24 mouse cellular contexts compared by ENCODE assay signal in genomic region chr12:102043840-102044239, GRCm38 (mm10).
A peak's percentile ranks its signal among the peaks of the same experiment; 100 is the strongest.
DNase-seq lines count a peak whose midpoint lies in the region; ATAC-seq and TF ChIP-seq lines count a peak whose summit lies in the region.
"Had no signal": no experiment of that assay in that cellular context is flagged by ENCODE, and none has a peak within 500 bp of the region (broad histone marks: within the 10 kb centered on the region; RNA-seq: fewer than 3 reads in every experiment).

No protein-coding gene starts in this region.

- WGBS in heart, embryonic 10.5 days = 39% methylated on average over 5 of the region's 5 CpGs
- 20% methylated on average over 5 of the region's 5 CpGs for WGBS in liver, adult 2 months
- WGBS in lung, embryonic 14.5 days = 59% methylated on average over 5 of the region's 5 CpGs
- 64% methylated on average over 5 of the region's 5 CpGs for WGBS in stomach, postnatal 0 days

- no peak for TF ChIP-seq EP300 in stomach, postnatal 0 days (optimal IDR thresholded peaks at IDR 0.05)

- no peak overlapping the region for H3K4me2 ChIP-seq in lung, embryonic 14.5 days
- no peak overlapping the region for H3K4me2 ChIP-seq in stomach, postnatal 0 days (replicated peaks; ENCODE audit: low read depth)
- H3K4me2 ChIP-seq: embryonic facial prominence, embryonic 13.5 days; hindbrain, embryonic 15.5 days; intestine, embryonic 15.5 days; midbrain, embryonic 13.5 days; neural tube, embryonic 12.5 days had no signal

- H3K79me2 ChIP-seq in liver, adult 2 months (ENCODE audit: control insufficient read depth, insufficient read depth, low read length) = no peaks in the 10 kb centered on the region

- H3K27me3 ChIP-seq in heart, embryonic 10.5 days (ENCODE audit: insufficient read depth, poor library complexity, severe bottlenecking) = no peaks in the 10 kb centered on the region
- no peaks in the 10 kb centered on the region for H3K27me3 ChIP-seq in liver, adult 2 months (ENCODE audit: control insufficient read depth, insufficient read depth, low read length)
- no peaks in the 10 kb centered on the region for H3K27me3 ChIP-seq in lung, embryonic 14.5 days (ENCODE audit: insufficient read depth, low read length)
- H3K27me3 ChIP-seq in stomach, postnatal 0 days (ENCODE audit: control insufficient read depth, insufficient read depth, low read length) = no peaks in the 10 kb centered on the region
- H3K27me3 ChIP-seq: CH12.LX; embryonic facial prominence, embryonic 13.5 days; hindbrain, embryonic 15.5 days; intestine, embryonic 15.5 days; midbrain, embryonic 13.5 days; neural tube, embryonic 12.5 days had no signal

- TF ChIP-seq CTCF in liver, adult 2 months (IDR thresholded peaks at IDR 0.05; ENCODE audit: low read depth, low read length) = no peak
- no peak for TF ChIP-seq CTCF in lung, embryonic 14.5 days (IDR thresholded peaks at IDR 0.05; ENCODE audit: low read depth)
- no peak for TF ChIP-seq CTCF in stomach, postnatal 0 days (IDR thresholded peaks at IDR 0.05; ENCODE audit: low read depth)

- no peak for TF ChIP-seq POLR2A in liver, adult 2 months (IDR thresholded peaks at IDR 0.05; ENCODE audit: extremely low read depth, insufficient read depth, low read length)

- DNase-seq in heart, adult 11 months = peak; percentile 76
- no peak for DNase-seq in heart, embryonic 10.5 days (ENCODE audit: low spot score)
- DNase-seq in liver, adult 2 months (ENCODE audit: extremely low read depth, low read depth, low spot score) = peak; percentile 96
- DNase-seq in liver = no peak
- DNase-seq in lung, embryonic 14.5 days = no peak
- peak; percentile 41 for DNase-seq in lung, postnatal 36 days
- DNase-seq in stomach, postnatal 0 days (ENCODE audit: low spot score) = no peak
- DNase-seq: cerebellum, adult 11 months; cerebellum, postnatal 14 days; gastrocnemius, postnatal 10 days; kidney, adult 9 months; kidney, postnatal 25 days; left cerebral cortex, postnatal 4 days; thymus, postnatal 25 days had no signal

- ATAC-seq in lung, embryonic 14.5 days (ENCODE audit: insufficient read depth) = peak; percentile 21; the same call in 1 of the 2 replicates
- no peak for ATAC-seq in stomach, postnatal 0 days (ENCODE audit: low FRiP score, low TSS enrichment)
- ATAC-seq: forebrain, embryonic 14.5 days; intestine, embryonic 15.5 days had no signal

- H3K9me3 ChIP-seq in heart, embryonic 10.5 days = no peaks in the 10 kb centered on the region
- no peaks in the 10 kb centered on the region for H3K9me3 ChIP-seq in lung, embryonic 14.5 days (ENCODE audit: low read depth, low read length)
- no peaks in the 10 kb centered on the region for H3K9me3 ChIP-seq in stomach, postnatal 0 days (ENCODE audit: control insufficient read depth, low read length)
- H3K9me3 ChIP-seq: embryonic facial prominence, embryonic 13.5 days; hindbrain, embryonic 15.5 days; intestine, embryonic 15.5 days; midbrain, embryonic 13.5 days; neural tube, embryonic 12.5 days had no signal

- H3K27ac ChIP-seq in heart, embryonic 10.5 days = no peak overlapping the region
- no peak overlapping the region for H3K27ac ChIP-seq in liver, adult 2 months (replicated peaks; ENCODE audit: insufficient read depth, low read depth, low read length)
- no peak overlapping the region for H3K27ac ChIP-seq in lung, embryonic 14.5 days (ENCODE audit: low read depth)
- no peak overlapping the region for H3K27ac ChIP-seq in stomach, postnatal 0 days (replicated peaks)
- H3K27ac ChIP-seq: embryonic facial prominence, embryonic 13.5 days; heart, adult 2 months; hindbrain, embryonic 15.5 days; intestine, embryonic 15.5 days; left cerebral cortex, adult 2 months; liver, embryonic 14.5 days; neural tube, embryonic 12.5 days had no signal

- H3K4me3 ChIP-seq in heart, embryonic 10.5 days = no peak overlapping the region
- no peak overlapping the region for H3K4me3 ChIP-seq in liver, adult 2 months (ENCODE audit: insufficient read depth, low read depth, low read length)
- H3K4me3 ChIP-seq in lung, embryonic 14.5 days (ENCODE audit: low read depth, low read length) = no peak overlapping the region
- H3K4me3 ChIP-seq in stomach, postnatal 0 days (ENCODE audit: low read depth, low read length) = no peak overlapping the region
- H3K4me3 ChIP-seq: embryonic facial prominence, embryonic 13.5 days; heart, adult 2 months; hindbrain, embryonic 15.5 days; intestine, embryonic 15.5 days; left cerebral cortex, adult 2 months; midbrain, embryonic 13.5 days; neural tube, embryonic 12.5 days had no signal

- H3K9ac ChIP-seq in liver, adult 2 months (ENCODE audit: low read depth, low read length) = no peak overlapping the region
- no peak overlapping the region for H3K9ac ChIP-seq in lung, embryonic 14.5 days
- H3K9ac ChIP-seq in stomach, postnatal 0 days (ENCODE audit: low read length) = no peak overlapping the region
- H3K9ac ChIP-seq: embryonic facial prominence, embryonic 13.5 days; hindbrain, embryonic 15.5 days; intestine, embryonic 15.5 days; liver, embryonic 14.5 days; midbrain, embryonic 13.5 days; neural tube, embryonic 12.5 days had no signal

- H3K4me1 ChIP-seq in heart, embryonic 10.5 days = peaks cover 43% of the 10 kb centered on the region
- 0 out of 2 replicates have a peak, but pooled peaks cover 2% of the 10 kb centered on the region for H3K4me1 ChIP-seq in liver, adult 2 months (ENCODE audit: control insufficient read depth, insufficient read depth, low read length)
- no peaks in the 10 kb centered on the region for H3K4me1 ChIP-seq in lung, embryonic 14.5 days (ENCODE audit: insufficient read depth)
- H3K4me1 ChIP-seq in stomach, postnatal 0 days (replicated peaks; ENCODE audit: control insufficient read depth, insufficient read depth) = no peaks in the 10 kb centered on the region
- H3K4me1 ChIP-seq: embryonic facial prominence, embryonic 13.5 days; intestine, embryonic 15.5 days; neural tube, embryonic 12.5 days had no signal

- no peaks in the 10 kb centered on the region for H3K36me3 ChIP-seq in heart, embryonic 10.5 days
- H3K36me3 ChIP-seq in liver, adult 2 months (ENCODE audit: control insufficient read depth, insufficient read depth, low read length) = no peaks in the 10 kb centered on the region
- H3K36me3 ChIP-seq in lung, embryonic 14.5 days (ENCODE audit: insufficient read depth) = no peaks in the 10 kb centered on the region
- H3K36me3 ChIP-seq in stomach, postnatal 0 days (ENCODE audit: control insufficient read depth, insufficient read depth, low read length) = no peaks in the 10 kb centered on the region
- H3K36me3 ChIP-seq: embryonic facial prominence, embryonic 13.5 days; hindbrain, embryonic 15.5 days; intestine, embryonic 15.5 days; midbrain, embryonic 13.5 days; neural tube, embryonic 12.5 days had no signal

Comparison
In these comparisons a context has a peak if more than half of its experiments do, and no peak if none do; other contexts are left out.
1. DNase-seq: peak in heart, adult 11 months (single experiment), liver, adult 2 months (single experiment) and lung, postnatal 36 days (single experiment); none in heart, embryonic 10.5 days (single experiment), liver (single experiment), lung, embryonic 14.5 days (single experiment) and stomach, postnatal 0 days (single experiment).